Mouse (Mus musculus) testis, adult 2 months (tissue): Measurements from ENCODE around the gene Tmem121. TPM values are rescaled to one million over a fixed set of nuclear protein-coding genes. Genes with fewer than 3 reads are reported as not detected.
A peak's percentile ranks its signal among the peaks of the same experiment; 100 is the strongest.

Source experiments
- H3K27ac ChIP-seq: fragments of 200-500 bp; 2 replicates; pipeline ENCODE4 v1.5.1; 2012; ENCODE audit warnings: low read depth, low read length; ENCODE audit not compliant: control insufficient read depth, insufficient read depth
- H3K27me3 ChIP-seq: fragments of 200-500 bp; 2 replicates; pipeline ENCODE4 v1.6.1; 2012; ENCODE audit warnings: mild to moderate bottlenecking, low read length, moderate library complexity; ENCODE audit not compliant: control insufficient read depth, insufficient read depth
- H3K36me3 ChIP-seq: fragments of 200-500 bp; 2 replicates; pipeline ENCODE4 v1.6.1; 2012; ENCODE audit warnings: mild to moderate bottlenecking, low read length; ENCODE audit not compliant: control insufficient read depth, insufficient read depth
- H3K4me1 ChIP-seq: fragments of 200-500 bp; 2 replicates; pipeline ENCODE4 v1.6.1; 2012; ENCODE audit warnings: low read length; ENCODE audit not compliant: control insufficient read depth, insufficient read depth
- H3K4me3 ChIP-seq: fragments of 200-500 bp; 2 replicates; pipeline ENCODE4 v1.5.1; 2012; ENCODE audit warnings: low read depth, mild to moderate bottlenecking, low read length, moderate library complexity, mixed read lengths; ENCODE audit not compliant: control insufficient read depth
- CTCF ChIP-seq: fragments of 200-500 bp; IDR thresholded peaks from 2 replicates; pipeline ENCODE4 v1.5.1; 2012; ENCODE audit warnings: low read depth, mild to moderate bottlenecking, inconsistent platforms, low read length, moderate library complexity; ENCODE audit not compliant: control insufficient read depth, insufficient read depth, insufficient replicate concordance
- POLR2A ChIP-seq: fragments of 200-500 bp; IDR thresholded peaks from 2 replicates; pipeline ENCODE4 v1.6.1; 2012; ENCODE audit warnings: low read depth, mild to moderate bottlenecking, inconsistent platforms, low read length, moderate library complexity; ENCODE audit not compliant: control insufficient read depth
- polyA plus RNA-seq: library from polyadenylated mRNA; depleted of rRNA; stranded (reverse); fragments of >200 nt; gene quantifications from 2 replicates; pipeline ENCODE4 v1.2.3, GENCODE M21; 2012

Tmem121 gene
- polyA plus RNA-seq, 1 experiment = 1.0 TPM

GRCm38 (mm10) chr12:113139908-113140615, 45.7 kb upstream of the Tmem121 start, which contains the start of gene Crip2:
Gene Crip2, plus strand, starts transcription at chr12:113140236.
- peak within 1 kb of the TSS; percentile 77 for H3K27ac ChIP-seq
- H3K4me1 ChIP-seq = peaks cover 21% of the 10 kb centered on the region
- H3K4me3 ChIP-seq = peak within 1 kb of the TSS; percentile 95
- no peaks in the 10 kb centered on the region for H3K36me3 ChIP-seq
- no peaks in the 10 kb centered on the region for H3K27me3 ChIP-seq
- TF ChIP-seq CTCF (no peak), POLR2A (peak; percentile 49; the same call in 1 of the 2 replicates)

GRCm38 (mm10) chr12:113140616-113141411, 44.9 kb upstream of the Tmem121 start:
- H3K4me3 ChIP-seq = peak overlapping the region; percentile 95
- H3K27ac ChIP-seq = peak overlapping the region; percentile 73
- no peaks in the 10 kb centered on the region for H3K36me3 ChIP-seq
- TF ChIP-seq CTCF = no peak; the same call in 1 of the 2 replicates
- no peak for TF ChIP-seq POLR2A
- H3K27me3 ChIP-seq = no peaks in the 10 kb centered on the region
- H3K4me1 ChIP-seq = peaks cover 21% of the 10 kb centered on the region

GRCm38 (mm10) chr12:113141531-113141973, 44.2 kb upstream of the Tmem121 start:
- Histone ChIP-seq H3K27me3 (no peaks in the 10 kb centered on the region), H3K36me3 (no peaks in the 10 kb centered on the region), H3K27ac (peak overlapping the region; percentile 73), H3K4me3 (peak overlapping the region; percentile 95), H3K4me1 (peaks cover 21% of the 10 kb centered on the region)
- no peak for TF ChIP-seq POLR2A
- no peak for TF ChIP-seq CTCF

GRCm38 (mm10) chr12:113142021-113142975, 43.4 kb upstream of the Tmem121 start:
- Histone ChIP-seq H3K27me3 (no peaks in the 10 kb centered on the region), H3K36me3 (no peaks in the 10 kb centered on the region), H3K4me3 (peak overlapping the region; percentile 95), H3K27ac (peak overlapping the region; percentile 50), H3K4me1 (peaks cover 28% of the 10 kb centered on the region)
- 0 out of 2 replicates have a peak, but pooled peaks have one; percentile 19 for TF ChIP-seq POLR2A
- no peak for TF ChIP-seq CTCF

GRCm38 (mm10) chr12:113143164-113143563, 42.6 kb upstream of the Tmem121 start:
- H3K27ac ChIP-seq = peak overlapping the region; percentile 50; the same call in 1 of the 2 replicates
- peaks cover 33% of the 10 kb centered on the region for H3K4me1 ChIP-seq

GRCm38 (mm10) chr12:113144001-113144756, 41.6 kb upstream of the Tmem121 start:
- no peaks in the 10 kb centered on the region for H3K27me3 ChIP-seq
- H3K27ac ChIP-seq = no peak overlapping the region
- peak overlapping the region; percentile 81 for H3K4me3 ChIP-seq
- peaks cover 34% of the 10 kb centered on the region for H3K4me1 ChIP-seq
- no peaks in the 10 kb centered on the region for H3K36me3 ChIP-seq
- TF ChIP-seq CTCF (peak; percentile 73), POLR2A (no peak)

More at GRCm38 (mm10) chr12:113143164-113143563, 42.6 kb upstream of the Tmem121 start:
- TF ChIP-seq CTCF = no peak
- no peak for TF ChIP-seq POLR2A
- Histone ChIP-seq H3K27me3 (no peaks in the 10 kb centered on the region), H3K4me3 (peak overlapping the region; percentile 95), H3K36me3 (no peaks in the 10 kb centered on the region)
